Mouse (Mus musculus) embryonic facial prominence, embryonic 14.5 days (tissue): ENCODE measurements around the gene T. TPM values are rescaled to one million over a fixed set of nuclear protein-coding genes. Genes with fewer than 3 reads are reported as not detected.

Experiments used
- ATAC-seq: fragments of 200-750 bp; cut with Nextera tagmentation; 2 replicates; pipeline ENCODE4 v1.8.0; 2017; ENCODE audit warnings: low read depth, moderate number of reproducible peaks, moderate TSS enrichment
- DNase-seq: peaks from one replicate; pipeline ENCODE4 v3.0.0-alpha.2; 2015; ENCODE audit warnings: low spot score
- H3K27ac ChIP-seq: fragments of 300-500 bp; sonication (generic); replicated peaks from 2 replicates; pipeline ENCODE4 v1.5.1; 2014; ENCODE audit warnings: low read depth, mild to moderate bottlenecking, low read length, moderate library complexity
- H3K27me3 ChIP-seq: fragments of 300-500 bp; sonication (generic); replicated peaks from 2 replicates; pipeline ENCODE4 v1.6.1; 2014; ENCODE audit warnings: low read length; ENCODE audit not compliant: control insufficient read depth, insufficient read depth
- H3K36me3 ChIP-seq: fragments of 300-500 bp; sonication (generic); 2 replicates; pipeline ENCODE4 v1.6.1; 2014; ENCODE audit warnings: low read length, mixed read lengths; ENCODE audit not compliant: control insufficient read depth, insufficient read depth
- H3K4me1 ChIP-seq: fragments of 300-500 bp; sonication (generic); 2 replicates; pipeline ENCODE4 v1.6.1; 2014; ENCODE audit warnings: antibody characterized with exemption, low read length; ENCODE audit not compliant: control insufficient read depth, insufficient read depth
- H3K4me2 ChIP-seq: fragments of 300-500 bp; sonication (generic); 2 replicates; pipeline ENCODE4 v1.6.1; 2014; ENCODE audit warnings: low read depth, mild to moderate bottlenecking, low read length, moderate library complexity, mixed read lengths
- H3K4me3 ChIP-seq: fragments of 300-500 bp; sonication (generic); 2 replicates; pipeline ENCODE4 v1.5.1; 2014; ENCODE audit warnings: low read depth, mild to moderate bottlenecking, low read length
- H3K9ac ChIP-seq: fragments of 300-500 bp; sonication (generic); 2 replicates; pipeline ENCODE4 v1.6.1; 2014; ENCODE audit warnings: low read depth, mild to moderate bottlenecking, low read length, moderate library complexity, mixed read lengths
- H3K9me3 ChIP-seq: fragments of 300-500 bp; sonication (generic); 2 replicates; pipeline ENCODE4 v1.6.1; 2016; ENCODE audit warnings: low read length; ENCODE audit not compliant: control insufficient read depth
- WGBS: fragments of 180-500 bp; shearing (Covaris S2); extraction: QIAGEN DNeasy Blood & Tissue Kit; methylation state at CpG from one replicate; pipeline ENCODE4 v1.1.7; 2014; 5-methylcytosine and 5-hydroxymethylcytosine counted together
- polyA plus RNA-seq: library from polyadenylated mRNA; unstranded; fragments of >200 nt; fragmentation: Nextera tagmentation; extraction: Ambion mirVana; gene quantifications from 2 replicates; pipeline ENCODE4 v1.2.1, GENCODE M21; 2014

Gene T
- polyA plus RNA-seq: 0.24 and 0.60 TPM in 2 replicates

GRCm38 (mm10) chr17:8433978-8434960 is at the start of gene T:
Gene T, plus strand, starts transcription at chr17:8434423.
- H3K9me3 ChIP-seq: no peaks in the 10 kb centered on the region
- no peak for DNase-seq
- no peaks in the 10 kb centered on the region for H3K4me1 ChIP-seq
- no peaks in the 10 kb centered on the region for H3K36me3 ChIP-seq
- H3K27ac ChIP-seq: no peak within 1 kb of the TSS
- ATAC-seq: no peak
- H3K4me3 ChIP-seq: peak within 1 kb of the TSS; percentile 28
- H3K4me2 ChIP-seq: peak within 1 kb of the TSS; percentile 41
- under 1% methylated on average over 48 of the region's 65 CpGs for WGBS
- no peak within 1 kb of the TSS for H3K9ac ChIP-seq
- peaks cover 100% of the 10 kb centered on the region for H3K27me3 ChIP-seq

GRCm38 (mm10) chr17:8385441-8385840 is 48.8 kb upstream of the T start:
- Histone ChIP-seq H3K27me3 (peaks cover 30% of the 10 kb centered on the region), H3K9me3 (peaks cover 4% of the 10 kb centered on the region; the same call in 1 of the 2 replicates), H3K4me1 (no peaks in the 10 kb centered on the region; the same call in 1 of the 2 replicates), H3K9ac (no peak overlapping the region), H3K4me3 (no peak overlapping the region), H3K27ac (no peak overlapping the region), H3K36me3 (no peaks in the 10 kb centered on the region), H3K4me2 (no peak overlapping the region)
- ATAC-seq: no peak
- no peak for DNase-seq
- 94% methylated on average over 2 of the region's 2 CpGs for WGBS

GRCm38 (mm10) chr17:8388463-8388862 is 45.8 kb upstream of the T start:
- Histone ChIP-seq H3K4me3 (no peak overlapping the region), H3K36me3 (no peaks in the 10 kb centered on the region), H3K27me3 (peaks cover 45% of the 10 kb centered on the region), H3K9me3 (no peaks in the 10 kb centered on the region), H3K4me2 (peak overlapping the region; percentile 38; the same call in 1 of the 2 replicates), H3K4me1 (no peaks in the 10 kb centered on the region; the same call in 1 of the 2 replicates), H3K9ac (no peak overlapping the region), H3K27ac (no peak overlapping the region)
- 2% methylated on average over 13 of the region's 13 CpGs for WGBS
- no peak for DNase-seq
- ATAC-seq: no peak

GRCm38 (mm10) chr17:8388990-8389789 is 45.0 kb upstream of the T start:
- Histone ChIP-seq H3K4me2 (peak overlapping the region; percentile 38), H3K9ac (peak overlapping the region; percentile 25; the same call in 1 of the 2 replicates), H3K4me3 (peak overlapping the region; percentile 15; the same call in 1 of the 2 replicates), H3K27me3 (peaks cover 45% of the 10 kb centered on the region), H3K9me3 (no peaks in the 10 kb centered on the region), H3K4me1 (no peaks in the 10 kb centered on the region; the same call in 1 of the 2 replicates), H3K36me3 (no peaks in the 10 kb centered on the region), H3K27ac (no peak overlapping the region)
- 2% methylated on average over 27 of the region's 28 CpGs for WGBS
- ATAC-seq: 0 out of 2 replicates have a peak, but pooled peaks have one; percentile 15
- DNase-seq: no peak

GRCm38 (mm10) chr17:8389790-8390095 is 44.5 kb upstream of the T start:
- 0 out of 2 replicates have a peak overlapping the region, but pooled peaks have one; percentile 15 for H3K4me3 ChIP-seq
- ATAC-seq: no peak
- no peak for DNase-seq
- no peaks in the 10 kb centered on the region; the same call in 1 of the 2 replicates for H3K4me1 ChIP-seq
- H3K36me3 ChIP-seq: no peaks in the 10 kb centered on the region
- peaks cover 45% of the 10 kb centered on the region for H3K27me3 ChIP-seq
- no peaks in the 10 kb centered on the region for H3K9me3 ChIP-seq
- 0 out of 2 replicates have a peak overlapping the region, but pooled peaks have one; percentile 38 for H3K4me2 ChIP-seq
- H3K27ac ChIP-seq: no peak overlapping the region
- H3K9ac ChIP-seq: no peak overlapping the region
- WGBS: 5% methylated on average over 10 of the region's 10 CpGs

GRCm38 (mm10) chr17:8390487-8390886 is 43.7 kb upstream of the T start:
- Histone ChIP-seq H3K9ac (no peak overlapping the region), H3K4me1 (no peaks in the 10 kb centered on the region; the same call in 1 of the 2 replicates), H3K27ac (no peak overlapping the region), H3K9me3 (no peaks in the 10 kb centered on the region), H3K27me3 (peaks cover 45% of the 10 kb centered on the region), H3K4me3 (no peak overlapping the region), H3K4me2 (no peak overlapping the region), H3K36me3 (no peaks in the 10 kb centered on the region)
- ATAC-seq (no peak), DNase-seq (no peak)
- WGBS: 46% methylated on average over 4 of the region's 4 CpGs

GRCm38 (mm10) chr17:8396371-8396770 is 37.9 kb upstream of the T start:
- Histone ChIP-seq H3K4me3 (no peak overlapping the region), H3K4me1 (no peaks in the 10 kb centered on the region), H3K36me3 (no peaks in the 10 kb centered on the region), H3K27ac (no peak overlapping the region), H3K9me3 (no peaks in the 10 kb centered on the region), H3K9ac (no peak overlapping the region), H3K27me3 (peaks cover 6% of the 10 kb centered on the region; the same call in 1 of the 2 replicates), H3K4me2 (no peak overlapping the region)
- ATAC-seq (no peak), DNase-seq (no peak)
- WGBS: 38% methylated on average over 4 of the region's 4 CpGs

- no peaks in the 10 kb centered on the region for H3K27me3 ChIP-seq
- H3K9me3 ChIP-seq: no peaks in the 10 kb centered on the region
- H3K27ac ChIP-seq: no peak overlapping the region
- H3K4me2 ChIP-seq: no peak overlapping the region
- H3K4me3 ChIP-seq: no peak overlapping the region
- H3K9ac ChIP-seq: no peak overlapping the region
- H3K4me1 ChIP-seq: no peaks in the 10 kb centered on the region
- H3K36me3 ChIP-seq: no peaks in the 10 kb centered on the region
- ATAC-seq (no peak), DNase-seq (no peak)
- WGBS: 52% methylated on average over 2 of the region's 2 CpGs
Measured at GRCm38 (mm10) chr17:8397946-8398345, 36.3 kb upstream of the T start.
